Mouse (Mus musculus) heart, adult 2 months (tissue): ENCODE data around the gene Ackr1. TPM values are rescaled to one million over a fixed set of nuclear protein-coding genes. Genes with fewer than 3 reads are reported as not detected.
A peak's percentile ranks its signal among the peaks of the same experiment; 100 is the strongest.

Experiments
- DNase-seq, 2 experiments: peaks; one replicate each; pipeline ENCODE4 v3.0.0; 2021
- H3K27ac ChIP-seq: fragments of 200-600 bp; 2 replicates; pipeline ENCODE4 v1.8.1; 2022
- H3K27me3 ChIP-seq: fragments of 200-500 bp; 2 replicates; pipeline ENCODE4 v1.6.1; 2012; ENCODE audit warnings: mild to moderate bottlenecking, low read length, inconsistent platforms, mixed read lengths; ENCODE audit not compliant: control insufficient read depth, insufficient read depth
- H3K36me3 ChIP-seq: fragments of 200-500 bp; 2 replicates; pipeline ENCODE4 v1.6.1; 2012; ENCODE audit warnings: low read length, inconsistent platforms; ENCODE audit not compliant: control insufficient read depth, insufficient read depth
- H3K4me1 ChIP-seq: fragments of 200-500 bp; 2 replicates; pipeline ENCODE4 v1.6.1; 2011; ENCODE audit warnings: low read length; ENCODE audit not compliant: control insufficient read depth, insufficient read depth
- H3K4me3 ChIP-seq: fragments of 200-600 bp; 2 replicates; pipeline ENCODE4 v1.8.1; 2022
- H3K79me2 ChIP-seq: fragments of 200-500 bp; replicated peaks from 2 replicates; pipeline ENCODE4 v1.6.1; 2012; ENCODE audit warnings: mild to moderate bottlenecking, inconsistent platforms, low read length, moderate library complexity, mixed read lengths; ENCODE audit not compliant: control insufficient read depth, insufficient read depth
- H3K9ac ChIP-seq: fragments of 200-500 bp; 2 replicates; pipeline ENCODE4 v1.6.1; 2012; ENCODE audit warnings: low read depth, mild to moderate bottlenecking, control low read depth, inconsistent platforms, low read length, mixed read lengths
- CTCF ChIP-seq: fragments of 200-600 bp; IDR thresholded peaks from 2 replicates; pipeline ENCODE4 v1.8.1; 2022; ENCODE audit warnings: antibody characterized with exemption, mild to moderate bottlenecking, moderate library complexity
- EP300 ChIP-seq: fragments of 200-500 bp; IDR thresholded peaks from 2 replicates; pipeline ENCODE4 v1.6.1; 2011; ENCODE audit warnings: low read depth, low read length, control low read depth; ENCODE audit not compliant: insufficient read depth
- POLR2A ChIP-seq: fragments of 200-500 bp; IDR thresholded peaks from 2 replicates; pipeline ENCODE4 v1.6.1; 2011; ENCODE audit warnings: mild to moderate bottlenecking, low read depth, low read length, control low read depth; ENCODE audit not compliant: insufficient read depth
- WGBS: fragments of 180-500 bp; shearing (Covaris S2); methylation state at CpG from one replicate; pipeline ENCODE4 v1.1.7; 2018; 5-methylcytosine and 5-hydroxymethylcytosine counted together
- intact Hi-C: fragments of 180-260 bp; cut with DNase I; formaldehyde crosslinking; loops from one replicate; pipeline ENCODE4 v1.15.1; 2025
- polyA plus RNA-seq: library from polyadenylated mRNA; depleted of rRNA; stranded (reverse); fragments of >200 nt; gene quantifications from 2 replicates; pipeline ENCODE4 v1.2.3, GENCODE M21; 2012
- total RNA-seq, 2 experiments: library from RNA; stranded (reverse); gene quantifications; 2 replicates each; pipeline ENCODE4 v1.2.3; 2021

Gene Ackr1
- total and polyA plus RNA-seq, 3 experiments, result 0.59 to 1.8 TPM; not detected in 1

- no peak within 1 kb of the TSS for H3K9ac ChIP-seq
Measured at GRCm38 (mm10) chr1:173350372-173350957, 16.9 kb upstream of the Ackr1 start, which contains the start of gene Aim2. Gene Aim2 (plus strand): TSS chr1:173350879.

GRCm38 (mm10) chr1:173349946-173350345 is 16.4 kb upstream of the Ackr1 start:
- no peaks in the 10 kb centered on the region for H3K36me3 ChIP-seq
- intact Hi-C loops, result no loop called here
- WGBS, result 5% methylated on average over 6 of the region's 6 CpGs
- H3K27ac ChIP-seq, result no peak overlapping the region
- no peaks in the 10 kb centered on the region for H3K79me2 ChIP-seq
- peak; percentile 20 to 29 for DNase-seq
- no peak overlapping the region for H3K9ac ChIP-seq
- TF ChIP-seq EP300 (no peak), CTCF (no peak), POLR2A (no peak)
- H3K27me3 ChIP-seq, result no peaks in the 10 kb centered on the region; the same call in 1 of the 2 replicates
- 0 out of 2 replicates have a peak, but pooled peaks cover 1% of the 10 kb centered on the region for H3K4me1 ChIP-seq
- no peak overlapping the region for H3K4me3 ChIP-seq

More at GRCm38 (mm10) chr1:173350372-173350957, 16.9 kb upstream of the Ackr1 start, which contains the start of gene Aim2:
- Histone ChIP-seq H3K4me3 (no peak within 1 kb of the TSS), H3K4me1 (0 out of 2 replicates have a peak, but pooled peaks cover 1% of the 10 kb centered on the region), H3K27ac (no peak within 1 kb of the TSS), H3K79me2 (no peaks in the 10 kb centered on the region), H3K36me3 (no peaks in the 10 kb centered on the region), H3K27me3 (no peaks in the 10 kb centered on the region; the same call in 1 of the 2 replicates)
- intact Hi-C loops, result no loop called here
- TF ChIP-seq EP300 (no peak), CTCF (no peak), POLR2A (no peak)
- WGBS, result 12% methylated on average over 10 of the region's 10 CpGs
- DNase-seq, result no peak

- DNase-seq, result no peak
- Histone ChIP-seq H3K79me2 (no peaks in the 10 kb centered on the region), H3K9ac (no peak overlapping the region), H3K4me1 (0 out of 2 replicates have a peak, but pooled peaks cover 1% of the 10 kb centered on the region), H3K4me3 (no peak overlapping the region), H3K36me3 (no peaks in the 10 kb centered on the region), H3K27me3 (no peaks in the 10 kb centered on the region; the same call in 1 of the 2 replicates), H3K27ac (no peak overlapping the region)
- intact Hi-C loops, result no loop called here
- WGBS, result 50% methylated on average over 5 of the region's 5 CpGs
- TF ChIP-seq EP300 (no peak), CTCF (no peak), POLR2A (no peak)
Measured at GRCm38 (mm10) chr1:173349192-173349591, 15.6 kb upstream of the Ackr1 start.

GRCm38 (mm10) chr1:173348527-173348926 is 15.0 kb upstream of the Ackr1 start:
- Histone ChIP-seq H3K4me3 (no peak overlapping the region), H3K27me3 (no peaks in the 10 kb centered on the region; the same call in 1 of the 2 replicates), H3K9ac (no peak overlapping the region), H3K36me3 (no peaks in the 10 kb centered on the region), H3K79me2 (no peaks in the 10 kb centered on the region), H3K4me1 (0 out of 2 replicates have a peak, but pooled peaks cover 1% of the 10 kb centered on the region), H3K27ac (no peak overlapping the region)
- TF ChIP-seq POLR2A, result no peak
- no peak for TF ChIP-seq EP300
- TF ChIP-seq CTCF, result no peak
- no peak for DNase-seq
- 24% methylated on average over 1 of the region's 1 CpGs for WGBS
- intact Hi-C loops, result no loop called here

- Histone ChIP-seq H3K36me3 (no peaks in the 10 kb centered on the region), H3K79me2 (no peaks in the 10 kb centered on the region), H3K27me3 (no peaks in the 10 kb centered on the region; the same call in 1 of the 2 replicates), H3K4me3 (no peak overlapping the region), H3K27ac (no peak overlapping the region), H3K9ac (no peak overlapping the region), H3K4me1 (0 out of 2 replicates have a peak, but pooled peaks cover 1% of the 10 kb centered on the region)
- 80% methylated on average over 4 of the region's 4 CpGs for WGBS
- TF ChIP-seq POLR2A (no peak), CTCF (no peak), EP300 (no peak)
- intact Hi-C loops, result no loop called here
- no peak for DNase-seq
Measured at GRCm38 (mm10) chr1:173345112-173345511, 11.6 kb upstream of the Ackr1 start.

- 58% methylated on average over 3 of the region's 3 CpGs for WGBS
Measured at GRCm38 (mm10) chr1:173343934-173344333, 10.4 kb upstream of the Ackr1 start.

More at GRCm38 (mm10) chr1:173343934-173344333, 10.4 kb upstream of the Ackr1 start:
- intact Hi-C loops, result no loop called here
- Histone ChIP-seq H3K9ac (no peak overlapping the region), H3K79me2 (no peaks in the 10 kb centered on the region), H3K36me3 (no peaks in the 10 kb centered on the region), H3K4me1 (0 out of 2 replicates have a peak, but pooled peaks cover 1% of the 10 kb centered on the region), H3K27me3 (no peaks in the 10 kb centered on the region; the same call in 1 of the 2 replicates), H3K4me3 (no peak overlapping the region), H3K27ac (no peak overlapping the region)
- TF ChIP-seq POLR2A (no peak), EP300 (no peak), CTCF (no peak)
- DNase-seq, result no peak
